Comparison of ENCODE assay signal across 10 mouse cellular contexts in the genomic region with DNA sequence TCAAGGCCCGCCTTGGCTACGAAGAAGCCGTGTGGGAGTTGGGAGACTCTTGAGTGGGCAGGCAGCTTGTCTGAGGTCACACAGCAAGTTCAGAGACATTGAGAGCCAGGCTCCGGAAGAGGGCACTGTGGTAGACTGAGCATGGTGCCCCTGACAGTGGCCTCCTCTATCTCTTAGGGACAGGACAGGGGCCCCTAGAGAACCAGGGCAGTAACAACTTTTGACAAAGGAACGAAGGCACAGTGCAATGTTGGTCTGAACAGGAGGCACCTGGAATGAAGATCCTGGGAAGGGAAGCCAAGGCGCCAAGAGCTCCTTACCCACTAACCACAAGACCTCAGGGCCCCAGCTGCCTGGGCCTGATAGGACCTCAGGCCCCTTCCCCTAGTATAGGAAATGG. TPM values are rescaled to one million over a fixed set of nuclear protein-coding genes. Genes with fewer than 3 reads are reported as not detected.
DNase-seq lines count a peak whose midpoint lies in the region; ATAC-seq and TF ChIP-seq lines count a peak whose summit lies in the region.
"Had no signal": no experiment of that assay in that cellular context is flagged by ENCODE, and none has a peak within 500 bp of the region (broad histone marks: within the 10 kb centered on the region; RNA-seq: fewer than 3 reads in every experiment).

No protein-coding gene starts in this region.

- peak overlapping the region; percentile 21; the same call in 1 of the 2 replicates for H3K4me2 ChIP-seq in hindbrain, embryonic 14.5 days (replicated peaks)
- H3K4me2 ChIP-seq in neural tube, embryonic 13.5 days: peak overlapping the region; percentile 43

- H3K9ac ChIP-seq in heart, adult 2 months (ENCODE audit: low read depth, low read length): peak overlapping the region; percentile 69
- H3K9ac ChIP-seq in hindbrain, embryonic 14.5 days: no peak overlapping the region
- peak overlapping the region; percentile 47 for H3K9ac ChIP-seq in neural tube, embryonic 13.5 days
- H3K9ac ChIP-seq: embryonic facial prominence, embryonic 15.5 days had no signal

- no peaks in the 10 kb centered on the region for H3K9me3 ChIP-seq in hindbrain, embryonic 14.5 days (ENCODE audit: control insufficient read depth, low read length)
- no peaks in the 10 kb centered on the region for H3K9me3 ChIP-seq in neural tube, embryonic 13.5 days
- H3K9me3 ChIP-seq: embryonic facial prominence, embryonic 15.5 days had no signal

- no peaks in the 10 kb centered on the region for H3K36me3 ChIP-seq in heart, adult 2 months (ENCODE audit: control insufficient read depth, insufficient read depth, low read length)
- H3K36me3 ChIP-seq in hindbrain, embryonic 14.5 days (replicated peaks; ENCODE audit: control insufficient read depth, insufficient read depth): no peaks in the 10 kb centered on the region
- no peaks in the 10 kb centered on the region for H3K36me3 ChIP-seq in neural tube, embryonic 13.5 days
- H3K36me3 ChIP-seq: embryonic facial prominence, embryonic 15.5 days had no signal

- H3K27ac ChIP-seq in heart, adult 2 months: peak overlapping the region; percentile 93
- peak overlapping the region; percentile 70 for H3K27ac ChIP-seq in bone marrow, adult 2 months (ENCODE audit: control insufficient read depth, insufficient read depth, low read depth, low read length, poor library complexity)
- H3K27ac ChIP-seq in hindbrain, embryonic 14.5 days: no peak overlapping the region
- H3K27ac ChIP-seq in neural tube, embryonic 13.5 days (replicated peaks): peak overlapping the region; percentile 78
- H3K27ac ChIP-seq: embryonic facial prominence, embryonic 15.5 days had no signal

- peak overlapping the region; percentile 57 for H3K4me3 ChIP-seq in heart, adult 2 months
- H3K4me3 ChIP-seq in bone marrow, adult 2 months (replicated peaks; ENCODE audit: control insufficient read depth, low read depth, low read length): peak overlapping the region; percentile 54
- H3K4me3 ChIP-seq in hindbrain, embryonic 14.5 days (replicated peaks; ENCODE audit: low read length): 0 out of 2 replicates have a peak overlapping the region, but pooled peaks have one; percentile 0
- H3K4me3 ChIP-seq in neural tube, embryonic 13.5 days: peak overlapping the region; percentile 29

- peak in 1 of 2 experiments; percentile 50 for DNase-seq in heart, adult 2 months
- no peak for DNase-seq in heart, postnatal 4 days
- no peak for DNase-seq in hindbrain, embryonic 14.5 days (ENCODE audit: low spot score)
- DNase-seq in adrenal gland, adult 2 months: no peak
- no peak for DNase-seq in layer of hippocampus, adult 8-10 months (ENCODE audit: low spot score in 2 of 2)
- DNase-seq in embryo, embryonic 10 days (ENCODE audit: low spot score): no peak

- WGBS in heart, adult 2 months: 59% methylated on average over 6 of the region's 6 CpGs
- WGBS in bone marrow, adult 2 months: 3% methylated on average over 6 of the region's 6 CpGs
- 92% methylated on average over 6 of the region's 6 CpGs for WGBS in hindbrain, embryonic 14.5 days
- WGBS in neural tube, embryonic 13.5 days: 88% methylated on average over 6 of the region's 6 CpGs

- intact Hi-C loops in heart, adult 2 months (cut with DNase I): loop anchor here (2.0 kb wide), 1 partner anchor 16 kb away; no protein-coding TSS in a partner anchor

- TF ChIP-seq POLR2A in heart, adult 2 months (IDR thresholded peaks at IDR 0.05; ENCODE audit: insufficient read depth, low read depth, low read length): 0 out of 2 replicates have a peak, but pooled peaks have one; percentile 21
- 0 out of 2 replicates have a peak, but pooled peaks have one; percentile 5 for TF ChIP-seq POLR2A in bone marrow, adult 2 months (IDR thresholded peaks at IDR 0.05; ENCODE audit: borderline replicate concordance, control insufficient read depth, low read depth, low read length)

- no peaks in the 10 kb centered on the region for H3K27me3 ChIP-seq in heart, adult 2 months (ENCODE audit: control insufficient read depth, insufficient read depth, low read length)
- H3K27me3 ChIP-seq in hindbrain, embryonic 14.5 days (ENCODE audit: control insufficient read depth, insufficient read depth, low read length): no peaks in the 10 kb centered on the region
- H3K27me3 ChIP-seq in neural tube, embryonic 13.5 days: no peaks in the 10 kb centered on the region
- H3K27me3 ChIP-seq: embryonic facial prominence, embryonic 15.5 days had no signal

- TF ChIP-seq CTCF in heart, adult 2 months (IDR thresholded peaks at IDR 0.05): peak; percentile 54
- peak; percentile 50; the same call in 1 of the 2 replicates for TF ChIP-seq CTCF in bone marrow, adult 2 months (IDR thresholded peaks at IDR 0.05; ENCODE audit: control insufficient read depth, insufficient read depth, low read length)

- H3K4me1 ChIP-seq in heart, adult 2 months (ENCODE audit: control insufficient read depth, insufficient read depth, low read length): peaks cover 10% of the 10 kb centered on the region
- H3K4me1 ChIP-seq in bone marrow, adult 2 months (ENCODE audit: control insufficient read depth, insufficient read depth, low read length): peaks cover 6% of the 10 kb centered on the region
- H3K4me1 ChIP-seq in hindbrain, embryonic 14.5 days (replicated peaks; ENCODE audit: control insufficient read depth, insufficient read depth, low read length): peaks cover 51% of the 10 kb centered on the region
- H3K4me1 ChIP-seq in neural tube, embryonic 13.5 days (replicated peaks): peaks cover 82% of the 10 kb centered on the region

- 0 out of 2 replicates have a peak, but pooled peaks have one; percentile 5 for TF ChIP-seq EP300 in heart, adult 2 months (IDR thresholded peaks at IDR 0.05; ENCODE audit: insufficient read depth, low read depth, low read length)

- no peak for ATAC-seq in hindbrain, embryonic 14.5 days (ENCODE audit: low FRiP score)
- no peak for ATAC-seq in neural tube, embryonic 13.5 days (ENCODE audit: low read depth)

- no peaks in the 10 kb centered on the region for H3K79me2 ChIP-seq in heart, adult 2 months (replicated peaks; ENCODE audit: control insufficient read depth, insufficient read depth, low read length)

RNA-seq across cellular contexts. Expression of gene Adgrg1, which starts 10.5 kb away (rescaled TPM):
- 10 to 100 TPM; 52.1 to 67.8 TPM for total RNA-seq in heart, adult 2 months (2021)
- 96.1 and 107 TPM in 2 replicates for polyA plus RNA-seq in heart, adult 2 months (2012; rRNA removed)
- 10 to 100 TPM; 22.7 to 25.6 TPM for total RNA-seq in heart, postnatal 4 days (2021)
- polyA plus RNA-seq in bone marrow, adult 2 months (2011; ENCODE audit: insufficient read depth, insufficient read length, low replicate concordance, missing spikeins): 30.1 and 41.3 TPM in 2 replicates
- 115 and 123 TPM in 2 replicates for polyA plus RNA-seq in hindbrain, embryonic 14.5 days (2014; fragmentation: Nextera tagmentation; extraction: Ambion mirVana)
- 160 and 168 TPM in 2 replicates for polyA plus RNA-seq in neural tube, embryonic 13.5 days (2015; fragmentation: Nextera tagmentation; extraction: Ambion mirVana)
- total RNA-seq in adrenal gland, adult 2 months (2021): 10 to 100 TPM; 17.3 to 24.3 TPM
- 40.2 and 56.5 TPM in 2 replicates for polyA plus RNA-seq in adrenal gland, adult 2 months (2012; rRNA removed)
- 10 to 100 TPM; 81.5 to 97.4 (median 90.2) TPM for total RNA-seq in layer of hippocampus, adult 8-10 months (2022)

RNA-seq across cellular contexts. Expression of gene Adgrg3, which starts 32.5 kb away (rescaled TPM):
- 1 to 10 TPM; 1.3 to 2.5 TPM for total RNA-seq in heart, adult 2 months (2021)
- 4.3 and 4.9 TPM in 2 replicates for polyA plus RNA-seq in heart, adult 2 months (2012; rRNA removed)
- 1 to 10 TPM; 3.3 to 3.8 TPM for total RNA-seq in heart, postnatal 4 days (2021)
- 18.7 and 63.0 TPM in 2 replicates for polyA plus RNA-seq in bone marrow, adult 2 months (2011; ENCODE audit: insufficient read depth, insufficient read length, low replicate concordance, missing spikeins)
- polyA plus RNA-seq in hindbrain, embryonic 14.5 days (2014; fragmentation: Nextera tagmentation; extraction: Ambion mirVana): 1.1 and 1.2 TPM in 2 replicates
- 1.4 and 1.5 TPM in 2 replicates for polyA plus RNA-seq in neural tube, embryonic 13.5 days (2015; fragmentation: Nextera tagmentation; extraction: Ambion mirVana)
- 1 to 10 TPM; 2.0 to 2.8 TPM for total RNA-seq in adrenal gland, adult 2 months (2021)
- 9.1 and 11.2 TPM in 2 replicates for polyA plus RNA-seq in adrenal gland, adult 2 months (2012; rRNA removed)
- total RNA-seq in layer of hippocampus, adult 8-10 months (2022): under 1 TPM in 3 of 4 experiments, not detected in 1; 0.20 to 0.47 (median 0.27) TPM
- total RNA-seq: CH12.LX had no signal

Comparison
In these comparisons a context has a peak if more than half of its experiments do, and no peak if none do; other contexts are left out.
1. H3K4me3 ChIP-seq: peak in every context shown above with its lines; median percentile 57 in heart, adult 2 months; 54 in bone marrow, adult 2 months; 29 in neural tube, embryonic 13.5 days; 0 in hindbrain, embryonic 14.5 days.